Mouse (Mus musculus) 416B (cell line): ENCODE measurements at regions not wholly inside any gene's neighbourhood (a gene's known extent, or its start where the extent isn't known, plus 50 kb on each side); places are given as distances from the start of the nearest gene placed in this dataset.

Experiments
- DNase-seq: peaks from one replicate; pipeline ENCODE4 v3.0.0; 2011; ENCODE audit warnings: low read depth

- no peak for DNase-seq
These were observed 290.2 kb upstream of the Arhgef26 start for GRCm38 (mm10) chr3:62047704-62048506.

- no peak for DNase-seq
These were observed 283.9 kb upstream of the Arhgef26 start for GRCm38 (mm10) chr3:62054237-62054636.

DNA sequence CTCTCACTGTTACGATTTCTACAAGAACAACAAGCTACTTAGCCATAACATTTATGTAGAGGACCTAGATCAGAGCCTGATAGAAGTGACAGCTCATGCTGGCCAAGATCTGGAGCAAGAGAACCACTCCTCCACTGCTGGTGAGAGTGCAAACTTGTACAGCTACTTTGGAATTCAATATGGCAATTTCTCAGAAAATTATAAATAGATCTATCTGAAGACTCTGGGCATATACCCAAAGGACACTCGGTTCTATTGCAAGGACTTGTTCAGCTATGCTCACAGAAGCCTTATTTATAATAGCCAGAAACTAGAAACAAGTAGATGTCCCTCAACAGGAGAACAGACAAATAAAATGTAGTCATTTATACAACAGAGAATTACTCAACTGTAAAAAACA lies 259.6 kb upstream of the Arhgef26 start:
- DNase-seq, result no peak

DNA sequence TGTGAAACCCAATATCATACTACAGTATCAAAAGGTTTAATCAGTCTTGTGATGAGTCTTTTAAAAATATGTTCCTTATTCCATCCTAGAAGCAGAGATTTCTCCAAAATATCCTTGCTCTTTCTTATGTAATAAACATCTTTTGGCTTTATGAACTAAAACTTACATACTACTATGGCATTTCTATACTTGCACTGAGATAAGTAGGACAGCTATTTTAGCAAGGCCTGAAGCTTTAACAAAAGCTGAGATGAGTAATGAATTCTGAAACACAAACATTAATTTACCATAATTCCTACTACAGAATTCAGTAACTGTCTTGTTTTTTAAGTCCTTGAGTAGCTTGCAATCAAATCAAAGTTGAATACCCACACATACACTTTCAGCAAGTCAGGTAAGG lies 252.6 kb upstream of the Arhgef26 start:
- DNase-seq, result no peak

DNA sequence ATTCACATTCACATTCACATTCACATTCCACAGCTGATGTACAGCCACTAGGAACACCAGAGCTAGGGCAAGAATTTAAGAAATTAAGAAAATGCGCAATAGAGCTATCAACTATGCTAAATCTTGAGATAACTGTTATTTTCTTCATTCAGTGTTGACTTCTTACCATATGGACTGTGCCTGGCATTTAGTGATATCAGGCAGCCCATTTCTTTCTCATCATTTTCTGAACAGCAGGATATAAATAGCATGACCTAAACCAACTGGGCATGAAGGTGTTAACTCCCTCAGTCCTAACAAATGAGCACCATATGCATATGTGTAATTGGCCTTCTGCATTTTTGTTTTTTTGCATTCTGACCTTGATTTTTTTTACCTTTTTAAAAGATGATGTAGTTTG lies 250.9 kb upstream of the Arhgef26 start:
- no peak for DNase-seq

DNA sequence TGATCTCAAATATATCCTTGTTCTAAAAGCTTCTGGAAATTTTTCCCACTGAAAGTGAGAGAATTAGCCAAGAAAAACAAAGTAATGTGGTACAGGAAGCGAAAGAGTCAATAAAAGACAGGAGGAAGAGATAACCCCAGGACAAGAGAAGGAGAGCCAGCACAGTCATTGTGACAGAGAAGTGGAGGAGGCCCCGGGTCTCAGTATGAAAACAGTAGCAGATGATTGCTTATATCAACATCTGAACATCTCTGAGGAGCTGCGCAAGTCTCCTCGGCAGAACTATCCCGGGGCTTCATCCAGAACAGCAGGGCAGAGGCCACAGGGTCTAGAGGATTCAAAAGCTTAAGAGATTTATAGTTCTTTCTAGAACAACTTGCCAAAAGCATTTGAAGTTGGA lies 235.0 kb upstream of the Arhgef26 start:
- no peak for DNase-seq

- DNase-seq, result peak; percentile 30
These were observed 234.3 kb upstream of the Arhgef26 start for GRCm38 (mm10) chr3:62103872-62104271.

GRCm38 (mm10) chr3:62104560-62104959 lies 233.6 kb upstream of the Arhgef26 start:
- no peak for DNase-seq

- DNase-seq, result no peak
These were observed 230.8 kb upstream of the Arhgef26 start for GRCm38 (mm10) chr3:62107339-62107738.
